Mouse (Mus musculus) heart, embryonic 15.5 days (tissue): ENCODE results near the gene Fance. TPM values are rescaled to one million over a fixed set of nuclear protein-coding genes. Genes with fewer than 3 reads are reported as not detected.

Source experiments
- ATAC-seq: fragments of 200-750 bp; cut with Nextera tagmentation; replicated peaks from 2 replicates; pipeline ENCODE4 v1.8.0; 2017; ENCODE audit warnings: low read depth, moderate TSS enrichment; ENCODE audit not compliant: insufficient number of reproducible peaks, insufficient read depth, low FRiP score
- H3K27ac ChIP-seq: fragments of 300-500 bp; sonication (generic); 2 replicates; pipeline ENCODE4 v1.5.1; 2015; ENCODE audit warnings: mild to moderate bottlenecking, inconsistent platforms
- H3K27me3 ChIP-seq: fragments of 300-500 bp; sonication (generic); 2 replicates; pipeline ENCODE4 v1.6.1; 2015; ENCODE audit warnings: inconsistent platforms
- H3K36me3 ChIP-seq: fragments of 300-500 bp; sonication (generic); 2 replicates; pipeline ENCODE4 v1.6.1; 2015; ENCODE audit warnings: mild to moderate bottlenecking, inconsistent platforms
- H3K4me1 ChIP-seq: fragments of 300-500 bp; sonication (generic); replicated peaks from 2 replicates; pipeline ENCODE4 v1.6.1; 2015; ENCODE audit warnings: inconsistent platforms
- H3K4me2 ChIP-seq: fragments of 300-500 bp; sonication (generic); 2 replicates; pipeline ENCODE4 v1.6.1; 2015; ENCODE audit warnings: inconsistent platforms, mild to moderate bottlenecking, moderate library complexity
- H3K4me3 ChIP-seq: fragments of 300-500 bp; sonication (generic); 2 replicates; pipeline ENCODE4 v1.5.1; 2015; ENCODE audit warnings: mild to moderate bottlenecking, inconsistent platforms
- H3K9ac ChIP-seq: fragments of 300-500 bp; sonication (generic); 2 replicates; pipeline ENCODE4 v1.6.1; 2015; ENCODE audit warnings: mild to moderate bottlenecking, inconsistent platforms
- H3K9me3 ChIP-seq: fragments of 300-500 bp; sonication (generic); replicated peaks from 2 replicates; pipeline ENCODE4 v1.6.1; 2016; ENCODE audit warnings: inconsistent platforms
- WGBS: fragments of 180-500 bp; shearing (Covaris S2); methylation state at CpG from one replicate; pipeline ENCODE4 v1.1.7; 2015; ENCODE audit warnings: mixed read lengths; 5-methylcytosine and 5-hydroxymethylcytosine counted together
- polyA plus RNA-seq: library from polyadenylated mRNA; unstranded; fragments of >200 nt; fragmentation: Nextera tagmentation; extraction: Ambion mirVana; gene quantifications from 2 replicates; pipeline ENCODE4 v1.2.1, GENCODE M21; 2015

The Fance gene
- polyA plus RNA-seq, 1 experiment from 2014 or later: 18.8 TPM

GRCm38 (mm10) chr17:28335267-28335666, 21.9 kb downstream of the Fance start:
- H3K36me3 ChIP-seq: peaks cover 50% of the 10 kb centered on the region
- H3K27me3 ChIP-seq: no peaks in the 10 kb centered on the region
- no peak for ATAC-seq
- H3K4me3 ChIP-seq: no peak overlapping the region
- peaks cover 44% of the 10 kb centered on the region for H3K4me1 ChIP-seq
- H3K9me3 ChIP-seq: no peaks in the 10 kb centered on the region
- WGBS: 79% methylated on average over 10 of the region's 10 CpGs
- no peak overlapping the region; the same call in 1 of the 2 replicates for H3K9ac ChIP-seq
- no peak overlapping the region for H3K27ac ChIP-seq
- no peak overlapping the region for H3K4me2 ChIP-seq

GRCm38 (mm10) chr17:28337547-28337946, 24.2 kb downstream of the Fance start:
- H3K27me3 ChIP-seq: no peaks in the 10 kb centered on the region
- no peak overlapping the region for H3K27ac ChIP-seq
- peaks cover 46% of the 10 kb centered on the region for H3K4me1 ChIP-seq
- peaks cover 34% of the 10 kb centered on the region for H3K36me3 ChIP-seq
- no peak overlapping the region for H3K9ac ChIP-seq
- 89% methylated on average over 7 of the region's 7 CpGs for WGBS
- no peak overlapping the region for H3K4me2 ChIP-seq
- ATAC-seq: no peak
- no peaks in the 10 kb centered on the region for H3K9me3 ChIP-seq
- H3K4me3 ChIP-seq: no peak overlapping the region

GRCm38 (mm10) chr17:28340578-28340977, 27.3 kb downstream of the Fance start:
- Histone ChIP-seq H3K4me2 (peak overlapping the region; percentile 70), H3K36me3 (peaks cover 26% of the 10 kb centered on the region), H3K27ac (peak overlapping the region; percentile 88), H3K9me3 (no peaks in the 10 kb centered on the region), H3K4me1 (peaks cover 54% of the 10 kb centered on the region), H3K9ac (peak overlapping the region; percentile 60), H3K27me3 (no peaks in the 10 kb centered on the region), H3K4me3 (peak overlapping the region; percentile 40)
- peak; percentile 28 for ATAC-seq
- WGBS: 44% methylated on average over 7 of the region's 7 CpGs

DNA sequence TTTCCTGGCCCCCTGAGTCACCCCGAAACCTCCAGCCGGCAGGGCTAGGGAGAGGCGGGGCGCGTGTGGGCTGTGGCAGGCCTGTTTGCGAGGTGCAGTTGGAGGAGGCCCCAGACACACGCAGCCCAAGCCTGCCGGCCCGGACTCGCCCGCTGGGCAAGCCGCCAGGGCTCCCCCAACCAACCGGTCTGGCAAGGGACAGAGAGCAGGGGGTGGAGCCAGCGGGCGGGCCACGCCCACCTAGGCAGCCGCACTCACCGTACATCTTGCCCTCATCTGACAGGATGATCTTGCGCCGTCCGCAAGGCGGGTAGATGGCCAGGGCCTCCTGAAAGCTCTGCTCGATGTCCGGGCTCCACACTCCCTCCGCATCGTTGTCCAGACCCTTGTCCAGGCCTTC, 27.8 kb downstream of the Fance start:
- H3K4me1 ChIP-seq: peaks cover 59% of the 10 kb centered on the region
- no peaks in the 10 kb centered on the region for H3K9me3 ChIP-seq
- ATAC-seq: peak; percentile 83
- no peaks in the 10 kb centered on the region for H3K27me3 ChIP-seq
- H3K27ac ChIP-seq: peak overlapping the region; percentile 88
- H3K9ac ChIP-seq: peak overlapping the region; percentile 60
- WGBS: 6% methylated on average over 26 of the region's 26 CpGs
- peak overlapping the region; percentile 70 for H3K4me2 ChIP-seq
- H3K36me3 ChIP-seq: peaks cover 25% of the 10 kb centered on the region
- H3K4me3 ChIP-seq: peak overlapping the region; percentile 40

DNA sequence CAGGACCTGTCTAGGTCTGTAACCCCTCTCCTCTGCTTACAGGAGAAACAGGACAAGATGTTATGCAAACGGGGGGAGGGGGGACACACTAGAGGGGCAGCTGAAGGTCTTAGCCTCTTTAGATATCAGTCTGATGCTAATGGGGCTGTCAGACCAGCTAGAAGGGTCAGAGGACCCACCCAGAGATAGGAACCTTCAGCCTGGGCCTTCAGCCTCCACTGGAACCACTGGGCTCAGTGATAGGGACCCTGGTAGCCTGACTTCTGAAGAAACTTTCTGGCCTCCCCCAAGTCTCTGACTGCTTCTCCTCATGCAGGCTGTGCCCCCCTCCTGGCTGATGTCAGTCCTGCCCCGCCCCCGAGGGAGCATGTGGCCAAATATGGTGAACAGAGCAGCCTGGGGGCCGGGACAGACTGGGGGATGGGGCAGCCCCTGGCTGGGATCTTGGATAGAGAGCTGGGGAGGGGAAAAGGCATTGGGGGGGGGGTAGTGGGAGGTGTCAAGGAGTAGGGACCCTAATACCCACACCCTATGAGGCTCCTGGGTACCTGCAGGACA, 30.8 kb downstream of the Fance start:
- H3K4me2 ChIP-seq: peak overlapping the region; percentile 53; the same call in 1 of the 2 replicates
- no peak for ATAC-seq
- 14% methylated on average over 4 of the region's 4 CpGs for WGBS

DNA sequence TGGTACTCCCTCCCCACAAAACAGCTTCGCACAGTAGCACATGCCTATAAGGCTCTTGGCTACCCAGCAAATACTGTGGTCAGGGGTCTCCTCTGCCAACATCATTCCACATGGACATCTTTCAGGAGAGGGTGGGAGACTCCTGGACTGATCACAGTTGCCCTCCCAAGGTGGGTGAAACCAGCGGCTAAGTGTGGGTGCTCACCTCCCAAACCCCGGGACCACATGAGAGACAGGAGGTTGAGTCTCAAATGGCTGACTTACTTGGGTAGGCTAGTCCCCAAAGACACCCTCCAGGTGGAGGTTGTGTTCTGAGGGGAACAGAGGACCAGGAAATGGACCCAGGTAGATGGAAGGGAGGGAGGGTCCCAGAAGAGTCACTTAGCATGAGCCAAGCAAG, 31.4 kb downstream of the Fance start:
- Histone ChIP-seq H3K4me2 (peak overlapping the region; percentile 53), H3K9me3 (no peaks in the 10 kb centered on the region), H3K9ac (peak overlapping the region; percentile 43; the same call in 1 of the 2 replicates), H3K4me3 (no peak overlapping the region), H3K27ac (peak overlapping the region; percentile 80), H3K36me3 (peaks cover 5% of the 10 kb centered on the region), H3K4me1 (peaks cover 80% of the 10 kb centered on the region), H3K27me3 (no peaks in the 10 kb centered on the region)
- 45% methylated on average over 3 of the region's 3 CpGs for WGBS
- no peak for ATAC-seq

More for the DNA sequence above, 30.8 kb downstream of the Fance start:
- H3K27me3 ChIP-seq: no peaks in the 10 kb centered on the region
- peak overlapping the region; percentile 37; the same call in 1 of the 2 replicates for H3K9ac ChIP-seq
- peaks cover 11% of the 10 kb centered on the region for H3K36me3 ChIP-seq
- no peaks in the 10 kb centered on the region for H3K9me3 ChIP-seq
- no peak overlapping the region for H3K4me3 ChIP-seq
- H3K27ac ChIP-seq: peak overlapping the region; percentile 80
- H3K4me1 ChIP-seq: peaks cover 78% of the 10 kb centered on the region

DNA sequence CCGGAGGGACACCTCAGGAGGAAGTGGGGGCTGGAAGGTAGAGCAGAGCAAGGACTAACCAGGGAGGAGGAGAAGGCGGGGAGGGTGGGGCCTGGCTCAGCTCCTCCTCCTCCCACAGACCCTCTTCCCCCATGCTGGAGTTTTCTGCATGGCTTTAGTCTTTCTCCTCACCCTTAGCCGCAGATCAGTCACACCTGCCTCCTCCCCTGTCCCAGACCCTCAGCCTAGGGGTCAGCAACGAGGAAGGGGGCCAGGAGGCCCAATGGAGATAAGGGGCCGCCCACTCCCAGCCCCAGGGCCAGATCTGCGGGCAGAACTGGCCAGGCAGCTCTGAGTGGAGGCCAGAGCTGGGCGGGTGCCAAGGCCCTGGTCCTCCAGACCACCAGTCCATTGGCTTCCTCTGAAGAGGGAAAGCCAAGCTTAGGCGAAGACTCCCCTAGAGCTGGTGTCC, 32.0 kb downstream of the Fance start:
- Histone ChIP-seq H3K36me3 (no peaks in the 10 kb centered on the region), H3K9ac (peak overlapping the region; percentile 43), H3K4me1 (peaks cover 76% of the 10 kb centered on the region), H3K4me3 (peak overlapping the region; percentile 22), H3K27me3 (no peaks in the 10 kb centered on the region), H3K27ac (peak overlapping the region; percentile 80), H3K9me3 (no peaks in the 10 kb centered on the region), H3K4me2 (peak overlapping the region; percentile 53)
- 9% methylated on average over 8 of the region's 8 CpGs for WGBS
- ATAC-seq: no peak

DNA sequence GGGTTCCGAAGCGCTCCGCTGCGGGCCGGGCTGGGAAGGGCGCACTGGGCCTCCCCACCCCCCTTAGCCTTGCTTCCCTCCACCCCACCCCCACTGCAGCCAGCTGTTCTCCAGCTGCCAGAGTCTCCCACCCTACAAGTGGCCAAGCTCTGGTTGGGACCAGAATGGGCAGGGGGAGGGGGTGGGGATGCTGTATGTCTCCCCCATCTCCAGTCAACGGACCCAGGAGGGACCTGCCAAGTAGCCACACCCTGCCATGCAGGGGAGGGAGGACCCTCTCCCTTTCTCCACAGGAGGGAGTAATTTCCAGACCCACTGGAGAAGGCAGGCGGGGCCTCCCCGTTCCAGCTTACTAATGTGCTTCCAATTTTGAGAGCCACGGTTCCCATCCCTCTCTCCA, 32.6 kb downstream of the Fance start:
- H3K36me3 ChIP-seq: no peaks in the 10 kb centered on the region
- H3K9ac ChIP-seq: peak overlapping the region; percentile 43
- no peaks in the 10 kb centered on the region for H3K27me3 ChIP-seq
- H3K27ac ChIP-seq: peak overlapping the region; percentile 80
- no peaks in the 10 kb centered on the region for H3K9me3 ChIP-seq
- peak overlapping the region; percentile 22 for H3K4me3 ChIP-seq
- peak overlapping the region; percentile 53 for H3K4me2 ChIP-seq
- WGBS: 14% methylated on average over 10 of the region's 10 CpGs
- ATAC-seq: no peak
- peaks cover 71% of the 10 kb centered on the region for H3K4me1 ChIP-seq

DNA sequence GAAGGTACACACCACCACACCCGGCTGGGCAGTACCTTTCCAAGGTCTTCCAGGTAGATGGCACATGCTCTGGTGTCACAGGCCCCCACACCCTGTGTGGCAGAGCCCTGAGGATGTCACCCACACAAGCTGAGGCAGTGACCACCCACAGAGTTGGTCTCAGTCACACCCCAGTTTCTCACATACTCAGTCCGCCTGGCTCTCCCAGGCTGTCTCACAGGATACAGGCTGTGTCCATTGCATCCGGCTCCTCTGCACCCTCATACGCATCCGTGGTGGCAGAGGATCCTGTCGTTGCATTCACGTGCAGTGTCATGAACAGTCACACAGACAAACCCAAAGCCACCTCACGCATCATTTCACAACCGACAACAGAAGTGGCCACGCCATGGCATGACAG, 34.0 kb downstream of the Fance start:
- Histone ChIP-seq H3K36me3 (no peaks in the 10 kb centered on the region), H3K4me1 (peaks cover 69% of the 10 kb centered on the region), H3K4me2 (no peak overlapping the region), H3K9me3 (no peaks in the 10 kb centered on the region), H3K27ac (no peak overlapping the region), H3K9ac (no peak overlapping the region), H3K4me3 (no peak overlapping the region), H3K27me3 (peaks cover 9% of the 10 kb centered on the region)
- 75% methylated on average over 10 of the region's 10 CpGs for WGBS
- no peak for ATAC-seq

- Histone ChIP-seq H3K4me3 (peak overlapping the region; percentile 93), H3K9ac (peak overlapping the region; percentile 43), H3K9me3 (no peaks in the 10 kb centered on the region), H3K4me2 (peak overlapping the region; percentile 98), H3K36me3 (no peaks in the 10 kb centered on the region), H3K4me1 (peaks cover 65% of the 10 kb centered on the region), H3K27ac (peak overlapping the region; percentile 8; the same call in 1 of the 2 replicates), H3K27me3 (peaks cover 17% of the 10 kb centered on the region)
- ATAC-seq: no peak
- 37% methylated on average over 6 of the region's 6 CpGs for WGBS
Measured at GRCm38 (mm10) chr17:28348211-28348610, 34.9 kb downstream of the Fance start.

GRCm38 (mm10) chr17:28349264-28349880, 36.1 kb downstream of the Fance start:
- no peak for ATAC-seq
- peaks cover 55% of the 10 kb centered on the region for H3K4me1 ChIP-seq

More at GRCm38 (mm10) chr17:28349264-28349880, 36.1 kb downstream of the Fance start:
- peak overlapping the region; percentile 96 for H3K27ac ChIP-seq
- no peaks in the 10 kb centered on the region for H3K9me3 ChIP-seq
- peaks cover 27% of the 10 kb centered on the region for H3K27me3 ChIP-seq
- 16% methylated on average over 12 of the region's 13 CpGs for WGBS
- H3K36me3 ChIP-seq: no peaks in the 10 kb centered on the region
- H3K4me2 ChIP-seq: peak overlapping the region; percentile 98
- peak overlapping the region; percentile 93 for H3K4me3 ChIP-seq
- peak overlapping the region; percentile 94 for H3K9ac ChIP-seq
